Mouse (Mus musculus): Measurements from ENCODE around the gene Igfbp4.

Igfbp4 gene

DNA sequence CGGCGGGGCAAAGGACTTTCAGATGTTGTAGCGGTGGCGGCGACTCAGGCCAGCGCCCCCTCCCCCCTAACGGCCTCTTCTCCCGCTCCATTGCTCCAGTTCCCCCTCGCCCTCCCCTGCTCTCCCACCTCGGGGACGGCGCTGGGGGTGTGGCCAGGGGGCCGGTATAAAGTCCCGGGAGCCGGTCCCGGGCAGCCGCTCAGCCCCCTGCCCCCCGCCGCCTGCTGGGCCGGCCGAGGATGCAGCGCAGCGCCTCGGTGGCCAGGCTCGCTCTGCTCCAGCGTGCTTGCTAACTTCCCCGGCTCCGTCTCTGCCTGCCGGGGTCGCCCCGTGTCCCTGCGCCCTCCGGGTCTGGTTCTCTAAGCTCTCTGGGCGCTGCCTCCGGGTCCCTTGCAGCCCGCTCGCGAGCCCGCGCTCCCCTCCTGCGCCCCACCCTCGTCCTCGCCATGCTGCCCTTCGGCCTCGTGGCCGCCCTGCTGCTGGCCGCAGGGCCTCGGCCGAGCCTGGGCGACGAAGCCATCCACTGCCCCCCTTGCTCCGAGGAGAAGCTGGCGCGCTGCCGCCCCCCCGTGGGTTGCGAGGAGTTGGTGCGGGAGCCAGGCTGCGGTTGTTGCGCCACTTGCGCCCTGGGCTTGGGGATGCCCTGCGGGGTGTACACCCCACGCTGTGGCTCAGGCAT is at the start of gene Igfbp4:
Gene Igfbp4 (plus strand): TSS at position 194 of the 679 bp plus-strand sequence.
- DNase-seq (ENCODE audit: low read depth, low spot score), result no peak

- DNase-seq (ENCODE audit: low read depth, low spot score), result no peak
Measured at GRCm38 (mm10) chr11:98995987-98996386, 45.1 kb upstream of the Igfbp4 start.

DNA sequence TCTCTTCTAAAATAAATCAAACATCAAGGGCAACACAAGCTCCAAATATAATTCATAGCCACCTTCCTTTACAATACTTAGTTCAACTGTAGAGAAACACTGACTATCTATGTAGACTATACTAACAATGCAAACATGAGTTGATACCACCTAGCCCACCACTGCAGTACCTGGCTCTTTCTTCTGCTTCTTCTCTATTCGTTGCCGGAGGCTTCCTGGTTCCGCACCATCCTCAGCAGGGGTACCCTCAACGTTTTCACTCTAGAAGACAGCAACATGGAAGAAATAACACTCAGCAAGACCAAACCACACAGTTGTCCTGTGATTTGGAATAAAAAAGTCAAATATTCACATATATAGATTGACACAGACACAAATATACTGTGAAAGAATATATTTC is 43.4 kb upstream of the Igfbp4 start:
- no peak for DNase-seq (ENCODE audit: low read depth, low spot score)

- no peak for DNase-seq (ENCODE audit: low read depth, low spot score)
Measured at GRCm38 (mm10) chr11:98998776-98999175, 42.3 kb upstream of the Igfbp4 start.

DNA sequence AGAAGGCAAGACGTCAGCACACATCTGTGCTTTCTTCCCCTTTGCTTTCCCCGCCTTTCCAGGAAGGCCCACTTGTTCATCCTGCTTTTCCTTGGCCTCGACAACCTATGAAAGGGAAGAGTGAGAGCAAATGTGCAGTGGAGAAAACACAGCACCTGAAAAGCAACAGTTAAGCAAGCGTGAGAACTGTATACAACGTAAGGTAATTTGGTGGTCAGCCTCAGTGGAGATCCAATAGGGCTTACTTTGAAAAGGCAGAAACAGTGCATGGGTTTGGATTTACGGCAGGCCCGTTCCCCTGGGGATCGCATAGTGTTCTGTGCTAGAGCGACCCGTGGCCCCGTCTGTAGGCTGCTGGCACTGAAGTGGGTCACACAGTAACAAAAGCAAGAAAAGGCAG is 41.8 kb upstream of the Igfbp4 start:
- no peak for DNase-seq (ENCODE audit: low read depth, low spot score)

GRCm38 (mm10) chr11:99006788-99007187 is 34.3 kb upstream of the Igfbp4 start:
- no peak for DNase-seq (ENCODE audit: low read depth, low spot score)

GRCm38 (mm10) chr11:99010124-99010523 is 30.9 kb upstream of the Igfbp4 start:
- DNase-seq (ENCODE audit: low read depth, low spot score), result no peak

- no peak for DNase-seq (ENCODE audit: low read depth, low spot score)
Measured at GRCm38 (mm10) chr11:99010706-99011105, 30.3 kb upstream of the Igfbp4 start.

DNA sequence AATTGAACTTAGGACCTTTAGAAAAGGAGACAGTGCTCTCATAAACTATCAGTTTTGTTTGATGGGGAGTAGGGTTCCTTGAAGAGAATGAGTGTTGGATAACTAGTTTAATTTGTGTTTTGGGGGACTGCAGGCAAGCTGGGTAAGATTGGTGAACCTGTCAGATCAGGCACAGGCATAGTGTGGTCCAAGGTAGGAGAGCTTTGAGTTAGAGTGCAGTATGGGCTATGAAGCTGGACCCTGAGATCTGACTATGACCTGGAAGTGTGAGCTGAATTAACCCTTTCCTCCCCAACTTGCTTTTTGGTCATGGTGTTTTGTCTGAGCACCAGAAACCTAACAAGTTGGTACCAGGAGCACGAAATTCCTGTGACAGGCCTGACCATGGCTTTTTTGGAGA is 27.2 kb upstream of the Igfbp4 start:
- no peak for DNase-seq (ENCODE audit: low read depth, low spot score)

GRCm38 (mm10) chr11:99019844-99020243 is 21.2 kb upstream of the Igfbp4 start:
- no peak for DNase-seq (ENCODE audit: low read depth, low spot score)

- DNase-seq (ENCODE audit: low read depth, low spot score), result no peak
Measured at GRCm38 (mm10) chr11:99022384-99022933, 18.6 kb upstream of the Igfbp4 start.

- no peak for DNase-seq (ENCODE audit: low read depth, low spot score)
Measured at GRCm38 (mm10) chr11:99023094-99023493, 17.9 kb upstream of the Igfbp4 start.

DNA sequence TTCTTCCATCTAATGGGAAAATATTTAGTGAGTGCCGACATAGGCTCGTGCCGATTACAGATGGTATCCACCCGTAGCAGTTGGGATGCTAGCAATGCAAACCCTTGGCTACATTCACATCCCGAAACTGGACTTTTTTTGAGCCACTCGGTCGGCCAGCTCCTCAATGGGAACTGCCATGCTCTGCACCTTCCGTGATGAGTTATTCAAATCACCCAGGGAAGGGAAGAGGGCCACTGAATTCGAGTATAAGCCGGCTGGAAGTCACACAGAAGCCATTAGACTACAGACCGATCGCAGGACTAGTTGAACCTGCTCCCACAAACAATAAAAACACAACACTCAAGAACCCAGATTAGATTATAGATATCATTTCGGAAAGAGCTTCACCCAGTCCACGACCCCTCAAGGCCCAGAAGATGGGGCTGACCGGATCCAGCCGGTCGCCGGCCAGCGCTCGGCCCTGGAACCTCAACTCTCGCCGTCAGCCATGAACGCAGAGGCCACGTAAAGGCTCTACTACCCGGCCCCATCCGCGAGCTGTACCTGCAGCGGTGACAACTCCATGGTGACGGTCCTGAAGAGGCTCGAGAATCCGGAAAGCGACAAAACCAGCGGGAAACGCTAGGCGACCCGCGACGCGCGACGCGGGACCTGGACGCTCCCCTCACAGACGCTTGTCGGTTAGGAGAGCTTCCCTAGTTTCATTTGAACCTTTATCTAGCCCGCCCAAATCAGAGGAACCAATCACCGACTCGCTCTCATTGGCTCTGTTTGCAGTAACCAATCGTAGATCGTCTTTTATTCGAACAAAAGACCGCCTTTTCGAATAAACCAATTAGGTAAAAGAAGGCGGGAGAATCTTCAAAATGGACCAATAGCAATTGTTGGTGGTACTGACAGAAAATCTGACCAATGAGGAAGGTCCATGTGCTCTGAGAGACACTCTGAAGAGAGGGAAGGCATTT is 17.3 kb upstream of the Igfbp4 start, which contains the start of gene Top2a:
Gene Top2a (minus strand): TSS at position 690 of the 968 bp plus-strand sequence.
- DNase-seq (ENCODE audit: low read depth, low spot score), result peak; percentile 98

DNA sequence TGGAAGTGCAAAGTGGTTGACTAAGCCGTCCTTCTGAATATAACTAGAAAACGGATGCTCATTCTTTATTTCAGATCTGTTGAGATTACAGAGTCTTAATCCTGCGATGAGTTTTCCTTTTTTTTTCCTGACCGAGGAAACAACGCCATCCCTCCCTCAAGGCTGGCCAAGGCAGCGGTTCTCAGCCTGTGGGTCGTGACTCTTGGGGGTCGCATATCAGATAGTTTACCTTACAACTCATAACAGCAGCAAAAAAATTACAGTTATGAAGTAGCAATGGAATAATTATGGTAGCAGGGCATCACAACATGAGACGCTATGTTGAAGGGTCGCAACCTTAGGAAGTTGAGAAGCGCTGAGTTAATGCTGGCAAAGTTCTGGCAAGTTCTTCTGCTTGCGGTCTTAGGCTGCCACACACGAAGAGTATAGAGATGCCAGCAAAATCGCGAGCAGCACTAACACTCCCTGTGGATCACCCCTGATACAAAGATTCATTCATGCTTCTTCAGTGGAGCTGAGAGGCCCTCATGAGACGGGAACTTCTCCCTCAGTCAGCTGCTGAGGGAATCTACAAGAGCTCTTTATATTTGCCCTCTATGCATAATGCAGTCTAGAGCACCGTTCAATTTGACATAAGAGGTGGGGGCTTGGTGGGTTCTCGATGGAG is 16.4 kb upstream of the Igfbp4 start:
- no peak for DNase-seq (ENCODE audit: low read depth, low spot score)

GRCm38 (mm10) chr11:99025878-99026277 is 15.2 kb upstream of the Igfbp4 start:
- no peak for DNase-seq (ENCODE audit: low read depth, low spot score)

DNA sequence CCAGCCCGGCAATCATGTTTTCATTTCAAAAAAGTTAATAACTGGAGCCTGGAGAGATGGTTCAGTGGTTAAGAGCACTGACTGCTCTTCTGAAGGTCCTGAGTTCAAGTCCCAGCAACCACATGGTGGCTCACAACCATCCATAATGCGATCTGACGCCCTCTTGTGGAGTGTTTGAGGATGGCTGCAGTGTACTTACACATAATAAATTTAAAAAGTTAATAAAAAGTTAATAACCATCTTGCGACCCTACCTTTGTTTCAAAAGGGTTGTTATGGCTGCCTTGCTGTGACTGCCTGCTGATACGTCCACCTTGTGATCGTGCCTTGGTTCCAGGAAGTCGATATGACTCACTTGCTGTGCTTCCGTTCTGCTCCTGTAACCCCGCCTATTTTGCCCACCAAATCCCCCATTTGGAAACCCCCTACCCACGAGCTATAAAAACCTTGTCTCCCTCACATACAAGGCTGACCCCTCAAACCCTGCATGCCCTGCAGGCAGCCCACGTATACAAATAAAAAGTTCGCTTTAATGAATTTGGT is 14.1 kb upstream of the Igfbp4 start:
- no peak for DNase-seq (ENCODE audit: low read depth, low spot score)

- DNase-seq (ENCODE audit: low read depth, low spot score), result no peak
Measured at GRCm38 (mm10) chr11:99035350-99035749, 5.7 kb upstream of the Igfbp4 start.

GRCm38 (mm10) chr11:99036254-99036653 is 4.8 kb upstream of the Igfbp4 start:
- no peak for DNase-seq (ENCODE audit: low read depth, low spot score)

DNA sequence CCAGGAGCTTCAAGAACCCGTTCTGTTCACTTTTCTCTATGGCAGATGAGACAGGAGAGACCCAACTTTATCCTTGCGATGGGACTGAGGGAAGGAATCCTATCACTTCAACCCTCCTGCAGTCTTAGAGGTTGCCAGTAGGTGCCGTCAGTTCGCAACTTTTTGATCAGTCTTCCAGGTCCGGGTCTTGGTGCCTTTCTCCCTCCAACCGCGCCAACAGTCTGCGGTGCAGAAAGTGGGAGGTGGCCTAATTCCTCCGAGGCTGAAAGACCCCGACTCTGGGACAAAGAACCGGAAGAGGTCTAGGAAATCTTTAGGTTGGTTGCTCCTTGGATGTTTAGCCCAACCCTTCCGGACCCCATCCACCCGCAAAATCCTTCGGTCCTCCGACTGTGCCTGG is 1.3 kb upstream of the Igfbp4 start:
- peak; percentile 40 for DNase-seq (ENCODE audit: low read depth, low spot score)

- no peak for DNase-seq (ENCODE audit: low read depth, low spot score)
Measured at GRCm38 (mm10) chr11:99040346-99040974, 584 bp upstream of the Igfbp4 start.
